Mouse (Mus musculus): ENCODE measurements around the gene Olfr1048. TPM values are rescaled to one million over a fixed set of nuclear protein-coding genes. Genes with fewer than 3 reads are reported as not detected.
"Not testable (repeated sequence)": the region's sequence is repeated elsewhere in the genome, so short reads cannot be mapped to it uniquely, and the experiment has no call there.

The Olfr1048 gene
- not detected in 2 replicates for polyA plus RNA-seq (2015; fragmentation: Nextera tagmentation; extraction: Ambion mirVana)

- no peaks in the 10 kb centered on the region for H3K36me3 ChIP-seq
- no peak within 1 kb of the TSS for H3K4me3 ChIP-seq
- no peak within 1 kb of the TSS for H3K27ac ChIP-seq (replicated peaks)
- no peaks in the 10 kb centered on the region for H3K27me3 ChIP-seq
- ATAC-seq (ENCODE audit: low read depth) = no peak
- no peak within 1 kb of the TSS for H3K4me2 ChIP-seq
- H3K9me3 ChIP-seq = no peaks in the 10 kb centered on the region
- no peaks in the 10 kb centered on the region for H3K4me1 ChIP-seq (replicated peaks)
- H3K9ac ChIP-seq = no peak within 1 kb of the TSS
Observed at GRCm38 (mm10) chr2:86240189-86240588, at the start of gene Olfr1048. TSS of gene Olfr1048 (minus strand) at chr2:86240289.

- not testable (repeated sequence) for H3K27ac ChIP-seq (replicated peaks); H3K4me1 ChIP-seq (replicated peaks); H3K4me3 ChIP-seq; H3K27me3 ChIP-seq; H3K9ac ChIP-seq; H3K4me2 ChIP-seq; H3K36me3 ChIP-seq; H3K9me3 ChIP-seq; ATAC-seq (ENCODE audit: low read depth)
Observed at GRCm38 (mm10) chr2:86278988-86279387, 38.9 kb upstream of the Olfr1048 start, which contains the start of gene Olfr1051. TSS of gene Olfr1051 (minus strand) at chr2:86279088.

DNA sequence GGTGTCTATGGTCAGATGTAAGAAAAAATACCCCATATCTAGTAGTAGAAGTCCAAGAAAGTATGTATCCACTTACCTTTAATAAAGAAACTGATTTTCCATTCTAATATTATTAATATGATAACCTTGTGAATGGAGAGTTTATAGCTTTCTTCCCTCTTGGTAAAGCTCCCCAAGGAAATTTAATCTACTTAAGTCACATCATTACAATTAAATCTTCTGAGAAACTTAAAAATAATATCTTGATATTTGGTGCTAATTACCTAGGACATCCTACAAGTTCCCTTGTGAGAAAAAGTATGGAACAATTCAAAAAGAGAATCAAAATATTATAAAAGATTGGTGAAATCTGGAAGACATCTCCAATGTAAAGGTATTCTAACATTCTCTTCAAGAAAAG lies 18.1 kb upstream of the Olfr1048 start, which contains the start of gene Olfr1049:
Gene Olfr1049 (minus strand): TSS at position 101 of the 400 bp plus-strand sequence.
- H3K9me3 ChIP-seq; H3K4me1 ChIP-seq (replicated peaks); H3K9ac ChIP-seq; H3K27me3 ChIP-seq; H3K4me2 ChIP-seq; H3K27ac ChIP-seq (replicated peaks); H3K36me3 ChIP-seq; H3K4me3 ChIP-seq; ATAC-seq (ENCODE audit: low read depth): not testable (repeated sequence)

GRCm38 (mm10) chr2:86231301-86231700 lies 8.8 kb downstream of the Olfr1048 start, which contains the start of gene Olfr1047:
TSS of gene Olfr1047 (minus strand) at chr2:86231401.
- Histone ChIP-seq H3K4me3 (no peak within 1 kb of the TSS), H3K27ac (replicated peaks) (no peak within 1 kb of the TSS), H3K4me1 (replicated peaks) (no peaks in the 10 kb centered on the region), H3K4me2 (no peak within 1 kb of the TSS), H3K27me3 (no peaks in the 10 kb centered on the region), H3K9me3 (no peaks in the 10 kb centered on the region), H3K36me3 (no peaks in the 10 kb centered on the region), H3K9ac (no peak within 1 kb of the TSS)
- WGBS = 89% methylated on average over 1 of the region's 1 CpGs
- no peak for ATAC-seq (ENCODE audit: low read depth)

DNA sequence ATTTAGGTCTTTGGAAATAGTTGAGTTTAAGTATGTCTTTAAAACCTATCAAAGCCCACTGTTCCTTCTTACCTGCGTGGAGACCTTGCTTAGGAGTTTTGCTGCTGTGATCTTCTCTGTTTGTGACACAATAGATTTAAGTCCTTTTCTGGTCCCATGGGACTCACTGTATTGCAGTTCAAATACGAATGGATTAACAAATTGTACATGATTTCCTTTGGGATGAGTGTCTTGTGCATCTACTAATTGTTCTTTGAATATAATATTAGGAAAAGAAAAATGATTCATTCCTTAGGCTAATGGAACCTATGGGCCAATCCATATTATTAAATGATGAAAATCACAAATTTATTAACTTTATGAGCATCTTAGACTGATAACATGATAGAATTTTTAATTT lies 20.9 kb downstream of the Olfr1048 start, which contains the start of gene Olfr1046:
Gene Olfr1046 (minus strand): TSS at position 101 of the 400 bp plus-strand sequence.
- H3K27ac ChIP-seq (replicated peaks) = no peak within 1 kb of the TSS
- no peaks in the 10 kb centered on the region for H3K36me3 ChIP-seq
- 72% methylated on average over 2 of the region's 2 CpGs for WGBS

DNA sequence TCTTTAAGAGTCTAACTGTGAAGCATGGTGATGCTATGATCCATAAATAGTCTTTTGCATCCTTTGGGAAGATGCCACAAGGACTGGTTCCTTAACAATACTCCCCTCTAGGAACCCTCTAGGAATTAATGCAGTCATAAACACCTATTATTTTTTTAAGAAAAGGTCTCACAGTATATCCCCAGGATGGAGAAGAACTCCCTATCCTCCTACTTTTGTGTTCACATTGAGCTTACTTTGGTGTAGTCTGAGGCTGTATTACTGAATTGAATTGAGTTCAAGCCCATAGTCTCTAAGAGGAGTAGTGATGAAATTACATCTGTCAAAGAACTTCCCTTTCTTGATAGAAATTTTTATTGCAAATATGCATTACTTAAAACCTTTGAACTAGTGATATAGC lies 37.2 kb downstream of the Olfr1048 start, which contains the start of gene Olfr1045:
Gene Olfr1045 (minus strand): TSS at position 101 of the 400 bp plus-strand sequence.
- no peak within 1 kb of the TSS for H3K4me2 ChIP-seq
- no peak within 1 kb of the TSS for H3K9ac ChIP-seq
- H3K36me3 ChIP-seq = no peaks in the 10 kb centered on the region
- no peak for ATAC-seq (ENCODE audit: low read depth)
- no peaks in the 10 kb centered on the region for H3K9me3 ChIP-seq
- no peaks in the 10 kb centered on the region for H3K27me3 ChIP-seq
- no peaks in the 10 kb centered on the region for H3K4me1 ChIP-seq (replicated peaks)
- no peak within 1 kb of the TSS for H3K4me3 ChIP-seq
- H3K27ac ChIP-seq (replicated peaks) = no peak within 1 kb of the TSS

More for the DNA sequence above, 20.9 kb downstream of the Olfr1048 start, which contains the start of gene Olfr1046:
- ATAC-seq (ENCODE audit: low read depth) = no peak
- Histone ChIP-seq H3K4me1 (replicated peaks) (no peaks in the 10 kb centered on the region), H3K9ac (no peak within 1 kb of the TSS), H3K27me3 (no peaks in the 10 kb centered on the region), H3K4me2 (no peak within 1 kb of the TSS), H3K4me3 (no peak within 1 kb of the TSS), H3K9me3 (no peaks in the 10 kb centered on the region)

GRCm38 (mm10) chr2:86195863-86196262 lies 44.2 kb downstream of the Olfr1048 start:
- Histone ChIP-seq H3K27ac (replicated peaks) (no peak overlapping the region), H3K9ac (no peak overlapping the region), H3K4me3 (no peak overlapping the region), H3K9me3 (no peaks in the 10 kb centered on the region), H3K4me1 (replicated peaks) (no peaks in the 10 kb centered on the region), H3K27me3 (no peaks in the 10 kb centered on the region), H3K36me3 (no peaks in the 10 kb centered on the region), H3K4me2 (no peak overlapping the region)
- ATAC-seq (ENCODE audit: low read depth) = no peak
- whole genome bisulfite sequencing = 69% methylated on average over 1 of the region's 1 CpGs

DNA sequence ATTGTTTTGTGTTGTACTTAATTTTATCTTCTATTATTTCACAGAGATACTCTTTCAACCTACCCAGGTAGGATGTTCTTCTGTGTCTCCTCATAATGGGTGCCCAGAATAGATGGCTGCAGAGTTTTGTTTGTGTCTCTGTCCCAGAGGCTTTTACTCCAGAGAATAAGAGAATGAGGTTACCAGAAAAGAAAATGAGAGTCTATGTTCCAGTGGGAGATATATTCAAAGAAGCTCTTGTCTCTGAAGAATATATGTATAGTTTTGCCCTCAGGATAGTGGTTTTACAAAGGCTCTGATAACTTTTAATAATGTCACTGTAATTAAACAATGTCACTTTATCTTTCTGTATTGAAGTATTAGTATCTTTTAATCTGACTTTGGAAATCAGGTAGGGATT lies 54.5 kb downstream of the Olfr1048 start, which contains the start of gene Olfr52:
Gene Olfr52 (minus strand): TSS at position 101 of the 400 bp plus-strand sequence.
- Histone ChIP-seq H3K27ac (replicated peaks) (no peak within 1 kb of the TSS), H3K4me2 (no peak within 1 kb of the TSS), H3K4me3 (no peak within 1 kb of the TSS), H3K9me3 (no peaks in the 10 kb centered on the region), H3K9ac (no peak within 1 kb of the TSS), H3K36me3 (no peaks in the 10 kb centered on the region), H3K27me3 (no peaks in the 10 kb centered on the region), H3K4me1 (replicated peaks) (no peaks in the 10 kb centered on the region)
- ATAC-seq (ENCODE audit: low read depth) = no peak

Other genes starting within 250 kb of the Olfr1048 start
- gene Olfr1031, start 250.0 kb downstream of the Olfr1048 start, polyA plus RNA-seq (2015; fragmentation: Nextera tagmentation; extraction: Ambion mirVana) = not detected in 2 replicates
- not detected in 2 replicates for gene Olfr1032, start 234.7 kb downstream of the Olfr1048 start, polyA plus RNA-seq (2015; fragmentation: Nextera tagmentation; extraction: Ambion mirVana)
- gene Olfr1033, start 219.7 kb downstream of the Olfr1048 start, polyA plus RNA-seq (2015; fragmentation: Nextera tagmentation; extraction: Ambion mirVana) = not detected in 2 replicates
- gene Olfr1034, start 194.4 kb downstream of the Olfr1048 start, polyA plus RNA-seq (2015; fragmentation: Nextera tagmentation; extraction: Ambion mirVana) = not detected in 2 replicates
- gene Olfr1036, start 166.3 kb downstream of the Olfr1048 start, polyA plus RNA-seq (2015; fragmentation: Nextera tagmentation; extraction: Ambion mirVana) = not detected in 2 replicates
- not detected in 2 replicates for gene Olfr1037, start 152.9 kb downstream of the Olfr1048 start, polyA plus RNA-seq (2015; fragmentation: Nextera tagmentation; extraction: Ambion mirVana)
- not detected in 2 replicates for gene Olfr1039, start 104.4 kb downstream of the Olfr1048 start, polyA plus RNA-seq (2015; fragmentation: Nextera tagmentation; extraction: Ambion mirVana)
- not detected in 2 replicates for gene Olfr1040, start 93.6 kb downstream of the Olfr1048 start, polyA plus RNA-seq (2015; fragmentation: Nextera tagmentation; extraction: Ambion mirVana)
- gene Olfr1042, start 78.5 kb downstream of the Olfr1048 start, polyA plus RNA-seq (2015; fragmentation: Nextera tagmentation; extraction: Ambion mirVana) = not detected in 2 replicates
- not detected in 2 replicates for gene Olfr1043, start 72.8 kb downstream of the Olfr1048 start, polyA plus RNA-seq (2015; fragmentation: Nextera tagmentation; extraction: Ambion mirVana)
- not detected in 2 replicates for gene Olfr1044, start 62.5 kb downstream of the Olfr1048 start, polyA plus RNA-seq (2015; fragmentation: Nextera tagmentation; extraction: Ambion mirVana)
- not detected in 2 replicates for gene Olfr52, start 54.6 kb downstream of the Olfr1048 start, polyA plus RNA-seq (2015; fragmentation: Nextera tagmentation; extraction: Ambion mirVana)
- not detected in 2 replicates for gene Olfr1045, start 37.3 kb downstream of the Olfr1048 start, polyA plus RNA-seq (2015; fragmentation: Nextera tagmentation; extraction: Ambion mirVana)
- gene Olfr1046, start 21.0 kb downstream of the Olfr1048 start, polyA plus RNA-seq (2015; fragmentation: Nextera tagmentation; extraction: Ambion mirVana) = not detected in 2 replicates
- not detected in 2 replicates for gene Olfr1047, start 8.9 kb downstream of the Olfr1048 start, polyA plus RNA-seq (2015; fragmentation: Nextera tagmentation; extraction: Ambion mirVana)
- not detected in 2 replicates for gene Olfr1049, start 18.0 kb upstream of the Olfr1048 start, polyA plus RNA-seq (2015; fragmentation: Nextera tagmentation; extraction: Ambion mirVana)
- not detected in 2 replicates for gene Olfr1051, start 38.8 kb upstream of the Olfr1048 start, polyA plus RNA-seq (2015; fragmentation: Nextera tagmentation; extraction: Ambion mirVana)
- gene Olfr1052, start 52.2 kb upstream of the Olfr1048 start, polyA plus RNA-seq (2015; fragmentation: Nextera tagmentation; extraction: Ambion mirVana) = not detected in 2 replicates
- gene Olfr1053, start 75.0 kb upstream of the Olfr1048 start, polyA plus RNA-seq (2015; fragmentation: Nextera tagmentation; extraction: Ambion mirVana) = not detected in 2 replicates
- not detected in 2 replicates for gene Olfr1054, start 95.1 kb upstream of the Olfr1048 start, polyA plus RNA-seq (2015; fragmentation: Nextera tagmentation; extraction: Ambion mirVana)
- gene Olfr1055, start 110.0 kb upstream of the Olfr1048 start, polyA plus RNA-seq (2015; fragmentation: Nextera tagmentation; extraction: Ambion mirVana) = not detected in 2 replicates
- not detected in 2 replicates for gene Olfr1056, start 122.2 kb upstream of the Olfr1048 start, polyA plus RNA-seq (2015; fragmentation: Nextera tagmentation; extraction: Ambion mirVana)
- not detected in 2 replicates for gene Olfr1057, start 138.1 kb upstream of the Olfr1048 start, polyA plus RNA-seq (2015; fragmentation: Nextera tagmentation; extraction: Ambion mirVana)
- gene Olfr1058, start 148.3 kb upstream of the Olfr1048 start, polyA plus RNA-seq (2015; fragmentation: Nextera tagmentation; extraction: Ambion mirVana) = not detected in 2 replicates
- gene Olfr1061, start 173.8 kb upstream of the Olfr1048 start, polyA plus RNA-seq (2015; fragmentation: Nextera tagmentation; extraction: Ambion mirVana) = not detected in 2 replicates
- not detected in 2 replicates for gene Olfr1062, start 186.5 kb upstream of the Olfr1048 start, polyA plus RNA-seq (2015; fragmentation: Nextera tagmentation; extraction: Ambion mirVana)
- gene Olfr1065, start 210.3 kb upstream of the Olfr1048 start, polyA plus RNA-seq (2015; fragmentation: Nextera tagmentation; extraction: Ambion mirVana) = not detected in 2 replicates
- gene Olfr1066, start 216.0 kb upstream of the Olfr1048 start, polyA plus RNA-seq (2015; fragmentation: Nextera tagmentation; extraction: Ambion mirVana) = not detected in 2 replicates
- gene Olfr228, start 247.1 kb upstream of the Olfr1048 start, polyA plus RNA-seq (2015; fragmentation: Nextera tagmentation; extraction: Ambion mirVana) = not detected in 2 replicates